Mouse (Mus musculus): ENCODE data around the gene Cenpf.
"Not testable (repeated sequence)": the region's sequence is repeated elsewhere in the genome, so short reads cannot be mapped to it uniquely, and the experiment has no call there.

Cenpf gene

GRCm38 (mm10) chr1:189694391-189694790 lies 6.5 kb upstream of the Cenpf start:
- peak; percentile 81 for DNase-seq (ENCODE audit: low read depth)

GRCm38 (mm10) chr1:189692442-189692841 lies 4.6 kb upstream of the Cenpf start:
- not testable (repeated sequence) for DNase-seq (ENCODE audit: low read depth)

DNA sequence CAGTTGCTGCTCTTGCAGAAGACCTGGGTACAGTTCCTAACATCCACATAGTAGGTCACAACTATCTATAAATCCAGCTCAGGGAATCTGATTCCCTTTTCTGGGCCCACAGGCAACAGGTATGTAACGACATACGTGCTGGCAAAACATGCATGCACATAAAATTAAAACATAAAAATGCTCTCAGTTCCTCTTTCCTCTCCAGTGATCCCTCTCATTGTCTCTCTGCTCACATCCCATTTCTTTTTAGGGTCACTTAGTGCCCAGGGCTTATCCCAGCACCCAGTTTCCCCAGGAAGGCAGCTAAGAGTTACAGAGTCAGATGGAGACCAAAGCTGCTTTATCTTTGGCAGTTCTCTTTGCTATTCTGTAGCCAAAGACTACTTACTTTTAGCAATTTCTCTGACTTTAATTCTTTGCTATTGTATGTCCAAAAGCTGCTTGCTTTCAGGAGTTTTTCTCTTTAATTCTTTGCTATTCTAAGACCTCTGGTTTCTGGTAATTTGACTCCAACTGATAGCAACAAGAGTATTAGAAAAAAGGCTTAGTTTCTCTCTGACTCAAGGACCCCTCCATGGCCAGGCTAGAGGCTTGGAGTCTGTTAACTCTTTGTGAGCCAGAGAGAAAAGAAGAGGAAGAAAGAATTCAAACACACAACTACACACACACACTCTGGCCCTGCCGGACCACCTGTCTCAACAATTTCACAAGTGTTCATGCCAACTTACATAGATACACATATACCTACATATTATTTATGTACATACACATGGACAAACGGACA lies 1.4 kb upstream of the Cenpf start:
- DNase-seq (ENCODE audit: low read depth), result no peak

- no peak for DNase-seq (ENCODE audit: low read depth)
These were observed 483 bp upstream of the Cenpf start for GRCm38 (mm10) chr1:189688388-189688750.

GRCm38 (mm10) chr1:189686025-189686424 lies 1.9 kb downstream of the Cenpf start:
- DNase-seq (ENCODE audit: low read depth), result peak; percentile 43

DNA sequence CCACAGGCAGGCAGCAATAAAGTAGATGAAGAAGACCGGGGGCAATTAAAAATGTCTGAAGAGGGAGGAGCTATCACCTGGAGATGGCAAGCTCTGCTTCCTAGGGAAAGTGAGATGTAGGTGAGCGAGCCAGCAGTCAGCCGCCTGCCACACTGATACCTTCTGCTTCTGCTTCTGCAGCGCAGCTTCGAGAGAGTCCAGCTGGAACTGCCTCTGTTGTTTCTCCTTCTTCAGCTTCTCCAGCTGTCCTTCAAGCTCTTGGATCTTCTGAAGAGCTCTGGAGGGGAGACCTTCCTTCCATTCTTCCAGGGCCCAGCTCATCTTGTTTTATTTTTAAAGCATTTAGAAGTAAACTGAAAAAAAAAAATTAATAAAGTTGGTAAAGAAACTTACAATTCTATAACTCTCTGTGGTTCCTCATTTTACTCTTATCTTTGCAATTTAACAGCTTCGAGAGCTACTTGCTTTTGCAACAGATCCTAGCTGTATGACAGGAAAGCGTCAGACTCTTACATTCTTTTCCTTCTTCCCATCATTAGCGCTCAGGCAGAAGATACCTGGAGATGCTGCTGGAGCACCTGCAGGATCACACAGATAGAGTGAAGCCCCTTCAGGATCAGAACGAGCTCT lies 3.0 kb downstream of the Cenpf start:
- DNase-seq (ENCODE audit: low read depth), result no peak

DNA sequence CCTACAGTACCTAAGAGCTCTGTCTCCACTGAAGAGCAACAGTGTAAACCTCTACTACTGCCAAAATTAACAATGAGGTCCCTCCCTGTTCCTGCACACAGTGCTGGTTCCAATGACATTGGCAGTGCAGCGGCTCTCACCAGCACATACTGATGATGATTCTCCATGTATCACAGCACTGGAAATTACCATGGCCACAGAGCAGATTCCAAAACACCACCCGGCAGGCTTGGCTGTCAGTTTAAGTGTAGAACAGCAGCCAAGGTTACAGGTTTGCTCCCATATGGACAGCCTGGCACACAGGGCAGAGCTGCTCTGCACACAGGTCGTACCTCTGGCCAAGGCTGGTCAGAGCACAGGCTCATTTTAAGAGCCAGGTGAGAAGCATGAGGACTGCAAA lies 8.3 kb downstream of the Cenpf start:
- no peak for DNase-seq (ENCODE audit: low read depth)

- no peak for DNase-seq (ENCODE audit: low read depth)
These were observed 11.9 kb downstream of the Cenpf start for GRCm38 (mm10) chr1:189675953-189676352.

DNA sequence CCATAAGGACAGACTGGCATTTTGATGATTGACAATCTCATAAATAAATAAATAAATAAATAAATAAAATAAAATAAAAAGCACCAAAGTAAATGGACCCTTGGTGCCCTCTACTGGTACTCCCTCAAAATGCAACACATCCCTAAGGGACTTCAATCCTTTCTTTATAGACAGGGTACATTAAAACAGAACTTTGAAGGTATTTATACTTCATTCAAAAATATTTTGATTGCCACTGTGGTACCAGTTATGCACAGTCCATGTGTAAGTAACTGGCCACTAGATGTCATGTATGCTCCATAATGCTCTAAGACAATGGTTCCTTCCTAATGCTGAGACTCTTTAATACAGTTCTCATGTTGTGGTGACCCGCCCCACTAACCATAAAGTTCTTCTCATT lies 12.5 kb downstream of the Cenpf start:
- DNase-seq (ENCODE audit: low read depth), result peak; percentile 56

- no peak for DNase-seq (ENCODE audit: low read depth)
These were observed 21.9 kb downstream of the Cenpf start for GRCm38 (mm10) chr1:189665966-189666365.

DNA sequence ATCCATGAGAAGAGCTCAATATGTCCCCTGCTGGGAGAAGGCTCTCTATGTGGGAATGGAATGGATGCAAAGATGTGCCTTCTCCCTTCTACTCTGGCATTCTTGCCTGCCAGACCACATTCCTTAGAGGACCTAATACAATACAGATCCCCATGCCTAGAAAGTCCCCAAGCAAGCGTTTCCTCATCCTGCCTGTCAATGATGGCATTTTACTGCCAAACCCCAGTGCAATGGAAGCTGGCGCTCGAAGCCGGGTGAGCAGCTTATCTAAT lies 23.1 kb downstream of the Cenpf start:
- DNase-seq (ENCODE audit: low read depth), result no peak

GRCm38 (mm10) chr1:189664061-189664872 lies 23.6 kb downstream of the Cenpf start:
- no peak for DNase-seq (ENCODE audit: low read depth)

DNA sequence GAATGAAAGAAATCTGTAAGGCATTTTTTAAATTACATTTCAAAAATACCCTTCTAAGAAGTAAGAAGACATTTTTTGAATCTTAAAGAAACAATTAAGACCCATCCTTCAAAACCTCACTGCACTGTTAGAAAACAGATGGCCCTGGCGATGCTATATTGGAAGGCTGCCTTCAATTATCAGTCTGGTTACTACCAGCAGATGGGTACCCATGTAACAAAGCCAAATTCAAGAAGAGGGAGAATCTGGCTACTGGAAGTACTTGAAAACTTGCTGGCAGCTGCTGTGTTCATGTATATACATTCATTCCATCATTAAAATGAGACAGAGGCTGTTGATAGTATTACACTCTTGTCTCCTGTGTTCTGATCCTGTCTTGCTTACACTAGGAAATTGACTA lies 24.4 kb downstream of the Cenpf start:
- no peak for DNase-seq (ENCODE audit: low read depth)

DNA sequence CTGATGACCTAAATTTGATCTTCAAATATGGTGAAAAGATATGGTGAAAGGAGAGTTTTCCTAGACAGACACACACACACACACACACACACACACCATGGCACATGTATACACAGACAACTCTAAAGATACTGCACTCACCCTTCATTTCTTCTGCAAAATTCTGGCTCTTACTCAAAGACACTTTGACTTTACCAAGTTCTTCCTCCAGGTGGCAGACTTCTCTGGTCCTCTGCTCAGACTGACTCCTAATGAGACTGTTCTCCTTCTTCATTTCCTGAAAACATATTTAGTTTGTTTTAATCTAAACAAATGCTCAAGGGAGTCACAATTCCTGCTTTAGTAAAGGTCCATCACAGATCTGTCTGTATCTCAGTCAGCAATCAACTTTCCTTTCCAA lies 26.0 kb downstream of the Cenpf start:
- DNase-seq (ENCODE audit: low read depth), result peak; percentile 61

DNA sequence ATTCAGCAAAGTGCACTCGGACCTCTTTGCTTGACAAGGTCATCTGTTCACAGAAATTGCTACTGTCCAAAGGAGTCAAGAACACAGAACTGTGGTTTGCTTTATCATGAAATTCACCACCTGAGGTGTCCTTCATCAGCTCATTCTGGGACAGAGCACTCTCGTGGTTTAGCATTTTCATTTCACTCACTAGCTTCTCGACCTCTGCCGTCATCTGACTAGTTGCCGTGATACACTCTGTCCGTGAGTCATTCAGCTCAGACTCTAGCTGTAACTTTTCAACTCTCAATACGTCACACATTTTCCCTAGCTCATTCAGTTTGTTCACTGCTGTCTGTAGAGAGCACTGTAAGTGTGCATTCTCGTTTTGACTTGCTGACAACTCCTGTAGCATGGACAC lies 30.5 kb downstream of the Cenpf start:
- no peak for DNase-seq (ENCODE audit: low read depth)

- no peak for DNase-seq (ENCODE audit: low read depth)
These were observed 34.1 kb downstream of the Cenpf start for GRCm38 (mm10) chr1:189653746-189654145.

GRCm38 (mm10) chr1:189646597-189646996 lies 41.3 kb downstream of the Cenpf start:
- no peak for DNase-seq (ENCODE audit: low read depth)

DNA sequence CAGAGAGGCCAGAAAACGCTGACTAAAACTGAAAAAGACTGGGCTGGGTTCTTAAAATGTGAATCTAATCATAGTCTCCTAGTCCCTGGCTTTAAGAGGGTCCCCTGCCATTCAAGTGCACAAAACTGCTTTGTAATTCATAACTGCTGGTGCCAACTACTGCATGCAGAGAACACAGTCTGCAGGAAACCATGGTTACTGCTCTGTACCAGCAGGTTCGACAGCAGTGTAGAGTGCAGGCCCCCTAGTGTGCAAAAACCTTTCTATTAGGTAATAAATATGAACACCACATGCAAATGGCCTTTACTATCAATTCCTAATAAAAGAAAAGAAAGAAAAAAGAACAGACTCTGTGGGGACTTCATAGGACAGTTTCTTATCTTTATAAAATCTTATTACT lies 42.5 kb downstream of the Cenpf start:
- DNase-seq (ENCODE audit: low read depth), result no peak

- DNase-seq (ENCODE audit: low read depth), result no peak
These were observed 43.1 kb downstream of the Cenpf start for GRCm38 (mm10) chr1:189644700-189645345.

DNA sequence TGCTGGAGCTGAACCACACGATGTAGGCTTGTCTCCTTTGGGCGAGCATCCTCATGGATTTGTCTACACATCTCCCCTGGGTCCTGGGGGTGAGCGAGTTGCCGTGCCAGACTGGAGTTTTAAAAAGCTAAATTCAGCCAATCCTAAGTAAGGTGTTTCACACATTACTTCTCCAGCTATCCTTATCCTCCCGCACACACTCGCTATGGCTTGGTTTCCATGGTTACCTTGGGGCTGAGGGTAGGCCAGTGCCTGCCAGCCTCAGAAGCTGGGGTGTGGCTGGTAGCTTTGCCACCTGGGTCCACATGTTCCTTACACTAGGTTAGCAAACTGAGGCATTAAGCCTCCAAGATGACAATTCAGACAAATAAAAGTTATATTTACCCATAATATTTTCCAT lies 48.3 kb downstream of the Cenpf start:
- DNase-seq (ENCODE audit: low read depth), result no peak

DNA sequence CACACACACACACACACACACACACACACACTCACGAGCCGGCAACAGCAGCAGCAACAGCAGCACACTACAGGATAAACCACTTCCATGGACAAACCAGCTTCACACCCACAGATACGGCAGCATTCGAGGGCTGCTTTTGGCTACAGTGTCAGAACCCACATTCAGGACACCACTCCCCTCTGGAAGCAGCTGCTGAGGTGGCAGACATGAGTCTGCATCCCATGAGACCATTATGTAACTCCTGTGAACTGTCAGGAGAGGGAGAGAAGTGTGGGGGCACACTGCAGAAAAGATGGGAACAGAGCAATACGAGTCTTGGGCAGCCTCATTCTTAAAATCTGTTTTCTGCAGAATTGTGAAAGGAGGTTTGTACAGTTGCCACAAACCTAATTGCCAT lies 54.1 kb downstream of the Cenpf start:
- no peak for DNase-seq (ENCODE audit: low read depth)

DNA sequence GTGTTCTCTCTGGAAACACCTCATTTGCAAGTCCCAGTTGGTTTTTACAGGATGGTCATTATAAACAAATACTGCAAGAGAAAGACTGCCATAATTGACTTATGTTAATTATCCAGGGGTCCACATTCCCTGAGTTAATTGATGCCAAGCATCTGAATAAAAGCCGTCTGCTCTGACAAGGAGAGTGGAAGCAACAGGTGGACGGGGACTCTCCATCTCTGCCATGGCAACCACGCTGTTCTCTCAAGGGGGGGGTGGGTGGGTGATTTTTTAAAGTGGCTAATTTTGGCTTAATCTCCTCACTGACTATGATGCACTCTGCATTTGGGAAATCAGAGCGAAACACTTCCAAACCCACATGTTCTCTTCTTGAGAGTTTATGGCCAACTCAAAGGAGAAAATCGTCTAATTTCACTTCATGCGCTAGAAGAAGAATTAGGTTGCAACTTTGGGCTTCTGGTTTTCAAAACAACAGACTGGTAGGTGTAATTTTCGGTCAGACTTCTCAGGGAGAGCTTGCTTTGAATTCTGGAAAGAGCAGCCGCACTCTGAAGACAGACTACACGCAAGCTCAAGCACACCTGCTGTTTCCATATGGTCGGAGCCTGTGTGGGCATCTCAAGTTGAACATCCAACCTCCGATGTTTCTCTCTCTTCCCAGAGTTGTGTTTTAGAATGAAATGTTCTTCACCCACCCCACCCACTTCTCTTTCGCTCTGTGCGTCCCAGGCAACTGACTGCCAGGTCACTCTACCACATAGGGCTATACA lies 55.8 kb downstream of the Cenpf start:
- no peak for DNase-seq (ENCODE audit: low read depth)
